Mouse (Mus musculus) midbrain, embryonic 15.5 days (tissue): ENCODE results near the gene 9830107B12Rik. TPM values are rescaled to one million over a fixed set of nuclear protein-coding genes. Genes with fewer than 3 reads are reported as not detected.
"Not testable (repeated sequence)": the region's sequence is repeated elsewhere in the genome, so short reads cannot be mapped to it uniquely, and the experiment has no call there.

Experiments used
- ATAC-seq: fragments of 200-750 bp; cut with Nextera tagmentation; replicated peaks from 2 replicates; pipeline ENCODE4 v1.8.0; 2017; ENCODE audit warnings: moderate TSS enrichment
- H3K27ac ChIP-seq: fragments of 300-500 bp; sonication (generic); 2 replicates; pipeline ENCODE4 v1.5.1; 2015; ENCODE audit warnings: mild to moderate bottlenecking, inconsistent platforms
- H3K27me3 ChIP-seq: fragments of 300-500 bp; sonication (generic); replicated peaks from 2 replicates; pipeline ENCODE4 v1.6.1; 2015; ENCODE audit warnings: inconsistent platforms
- H3K36me3 ChIP-seq: fragments of 300-500 bp; sonication (generic); replicated peaks from 2 replicates; pipeline ENCODE4 v1.6.1; 2015; ENCODE audit warnings: inconsistent platforms
- H3K4me1 ChIP-seq: fragments of 300-500 bp; sonication (generic); 2 replicates; pipeline ENCODE4 v1.6.1; 2015; ENCODE audit warnings: inconsistent platforms
- H3K4me2 ChIP-seq: fragments of 300-500 bp; sonication (generic); 2 replicates; pipeline ENCODE4 v1.6.1; 2015; ENCODE audit warnings: inconsistent platforms, mild to moderate bottlenecking, moderate library complexity
- H3K4me3 ChIP-seq: fragments of 300-500 bp; sonication (generic); 2 replicates; pipeline ENCODE4 v1.5.1; 2015; ENCODE audit warnings: mild to moderate bottlenecking, inconsistent platforms
- H3K9ac ChIP-seq: fragments of 300-500 bp; sonication (generic); 2 replicates; pipeline ENCODE4 v1.6.1; 2015; ENCODE audit warnings: mild to moderate bottlenecking, inconsistent platforms
- H3K9me3 ChIP-seq: fragments of 300-500 bp; sonication (generic); 2 replicates; pipeline ENCODE4 v1.6.1; 2016; ENCODE audit warnings: inconsistent platforms
- WGBS: fragments of 180-500 bp; shearing (Covaris S2); methylation state at CpG from one replicate; pipeline ENCODE4 v1.1.7; 2015; ENCODE audit warnings: mixed read lengths; 5-methylcytosine and 5-hydroxymethylcytosine counted together
- polyA plus RNA-seq: library from polyadenylated mRNA; unstranded; fragments of >200 nt; fragmentation: Nextera tagmentation; extraction: Ambion mirVana; gene quantifications from 2 replicates; pipeline ENCODE4 v1.2.1, GENCODE M21; 2015

Gene 9830107B12Rik
- not detected in 2 replicates for polyA plus RNA-seq

DNA sequence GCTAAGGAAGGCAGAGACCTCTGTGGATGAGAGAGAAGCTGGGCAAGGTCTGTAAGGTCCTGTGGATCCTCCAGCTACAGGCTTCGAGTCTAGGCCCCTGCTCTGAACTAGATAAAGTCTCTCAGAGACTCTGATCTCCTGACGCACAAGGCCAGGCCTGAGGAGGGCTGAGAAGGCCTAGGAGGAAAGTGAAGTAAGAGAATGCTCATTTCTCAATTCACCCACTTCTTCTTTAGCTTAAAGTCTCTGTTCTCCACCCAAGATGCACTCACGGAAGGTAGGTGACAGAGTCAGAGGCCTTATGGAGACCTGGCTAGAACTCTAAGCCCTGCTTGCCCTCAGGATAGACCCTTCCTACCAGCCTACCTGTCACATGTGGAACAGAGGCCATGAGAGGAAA is at the start of gene 9830107B12Rik:
TSS of gene 9830107B12Rik (minus strand) at position 149 of the 400 bp plus-strand sequence.
- Histone ChIP-seq H3K4me3 (no peak within 1 kb of the TSS), H3K4me2 (no peak within 1 kb of the TSS), H3K9me3 (no peaks in the 10 kb centered on the region), H3K4me1 (no peaks in the 10 kb centered on the region), H3K9ac (no peak within 1 kb of the TSS), H3K27ac (no peak within 1 kb of the TSS), H3K36me3 (no peaks in the 10 kb centered on the region), H3K27me3 (no peaks in the 10 kb centered on the region)
- ATAC-seq, result no peak
- WGBS, result 79% methylated on average over 3 of the region's 3 CpGs

DNA sequence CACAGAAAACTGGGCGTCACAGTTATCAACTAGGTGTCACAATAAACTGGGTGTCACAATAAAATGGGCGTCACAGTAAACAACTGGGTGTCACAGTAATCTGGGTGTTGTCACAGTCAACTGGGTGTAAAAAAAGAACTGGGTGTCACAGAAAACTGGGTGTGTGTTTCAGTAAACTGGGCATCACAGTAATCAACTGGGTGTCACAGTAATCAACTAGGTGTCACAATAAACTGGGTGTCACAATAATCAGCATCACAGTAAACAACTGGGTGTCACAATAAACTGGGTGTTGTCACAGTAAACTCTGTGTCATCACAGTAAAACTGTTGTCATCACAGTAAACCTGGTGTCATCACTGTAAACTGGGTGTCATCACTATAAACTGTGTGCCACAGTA is 46.3 kb upstream of the 9830107B12Rik start:
- no peak overlapping the region for H3K27ac ChIP-seq
- H3K4me3 ChIP-seq, result no peak overlapping the region
- no peak overlapping the region for H3K9ac ChIP-seq
- H3K36me3 ChIP-seq, result no peaks in the 10 kb centered on the region
- H3K9me3 ChIP-seq, result no peaks in the 10 kb centered on the region
- H3K4me2 ChIP-seq, result no peak overlapping the region
- no peaks in the 10 kb centered on the region for H3K4me1 ChIP-seq
- no peak for ATAC-seq
- no peaks in the 10 kb centered on the region for H3K27me3 ChIP-seq
- 90% methylated on average over 2 of the region's 2 CpGs for WGBS

DNA sequence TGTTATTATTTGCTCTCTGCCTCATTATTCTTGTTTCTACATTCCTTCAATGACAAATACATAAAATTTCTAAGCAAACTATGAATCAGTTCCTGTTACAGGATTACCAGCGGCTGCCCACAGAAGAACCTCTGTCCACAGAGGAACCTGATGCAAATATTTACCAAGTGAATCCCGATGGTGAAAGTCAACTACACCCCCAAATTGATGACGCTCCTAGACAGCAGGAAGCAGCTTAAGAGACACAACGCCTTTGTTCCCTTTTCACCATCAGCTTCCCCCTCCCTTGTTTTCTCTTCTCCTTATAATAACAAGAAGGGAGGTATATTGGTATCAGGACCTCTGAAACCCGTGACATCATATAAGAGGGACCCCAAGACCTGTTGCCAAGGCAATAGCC is 39.2 kb upstream of the 9830107B12Rik start:
- Histone ChIP-seq H3K9me3 (no peaks in the 10 kb centered on the region), H3K36me3 (no peaks in the 10 kb centered on the region), H3K27me3 (no peaks in the 10 kb centered on the region), H3K9ac (no peak overlapping the region), H3K27ac (no peak overlapping the region), H3K4me2 (no peak overlapping the region), H3K4me1 (no peaks in the 10 kb centered on the region), H3K4me3 (no peak overlapping the region)
- no peak for ATAC-seq
- WGBS, result 79% methylated on average over 5 of the region's 5 CpGs

DNA sequence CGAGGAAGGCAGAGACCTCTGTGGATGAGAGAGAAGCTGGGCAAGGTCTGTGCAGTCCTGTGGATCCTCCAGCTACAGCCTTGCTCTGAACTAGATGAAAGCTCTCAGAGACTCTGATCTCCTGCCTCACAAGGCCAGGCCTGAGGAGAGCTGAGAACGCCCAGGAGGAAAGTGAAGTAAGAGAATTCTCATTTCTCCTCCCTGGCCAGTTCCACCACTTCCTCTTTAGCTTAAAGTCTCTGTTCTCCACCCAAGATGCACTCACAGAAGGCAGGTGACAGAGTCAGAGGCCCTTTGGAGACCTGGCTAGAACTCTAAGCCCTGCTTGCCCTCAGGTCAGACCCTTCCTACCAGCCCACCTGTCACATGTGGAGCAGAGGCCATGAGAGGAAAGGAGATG is 21.0 kb upstream of the 9830107B12Rik start, which contains the start of gene A530064D06Rik:
TSS of gene A530064D06Rik (minus strand) at position 173 of the 400 bp plus-strand sequence.
- H3K4me1 ChIP-seq, H3K27me3 ChIP-seq, H3K9me3 ChIP-seq, H3K4me2 ChIP-seq, H3K4me3 ChIP-seq, ATAC-seq, H3K36me3 ChIP-seq, H3K9ac ChIP-seq, H3K27ac ChIP-seq: not testable (repeated sequence)
- 89% methylated on average over 2 of the region's 2 CpGs for WGBS

DNA sequence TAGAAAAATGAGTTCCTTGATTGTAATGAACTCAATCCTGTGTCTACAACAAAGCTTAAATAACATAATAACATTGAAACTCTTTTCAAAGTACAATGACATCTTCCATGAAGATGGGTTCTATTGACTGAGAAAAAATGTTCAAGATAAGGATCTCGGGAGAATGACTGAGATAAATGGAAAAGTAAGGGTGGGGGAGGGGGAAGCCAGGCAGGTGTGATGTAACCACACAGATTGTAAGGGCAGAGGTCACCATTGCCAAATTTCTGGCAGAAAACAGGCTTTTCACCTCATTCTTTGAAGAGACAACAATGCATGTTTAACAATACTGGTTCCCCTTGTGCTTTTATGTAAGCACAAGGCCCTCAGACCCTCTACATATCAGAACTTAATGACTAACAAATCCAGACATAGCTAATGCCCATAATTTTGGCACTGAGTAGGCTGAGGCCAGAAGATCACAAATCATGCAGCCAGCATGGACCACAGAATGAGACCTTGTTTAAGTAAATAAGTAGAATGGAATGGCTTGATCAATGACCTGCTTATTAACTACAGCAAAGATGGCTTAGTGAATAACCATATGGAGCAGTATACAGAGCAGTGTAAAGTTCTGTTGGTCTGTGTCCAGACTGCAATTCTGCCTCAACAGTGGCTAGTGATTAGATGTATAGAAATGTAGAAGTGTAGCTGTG is 11.5 kb upstream of the 9830107B12Rik start:
- no peak overlapping the region for H3K27ac ChIP-seq
- 71% methylated on average over 1 of the region's 1 CpGs for WGBS
- ATAC-seq, result no peak

DNA sequence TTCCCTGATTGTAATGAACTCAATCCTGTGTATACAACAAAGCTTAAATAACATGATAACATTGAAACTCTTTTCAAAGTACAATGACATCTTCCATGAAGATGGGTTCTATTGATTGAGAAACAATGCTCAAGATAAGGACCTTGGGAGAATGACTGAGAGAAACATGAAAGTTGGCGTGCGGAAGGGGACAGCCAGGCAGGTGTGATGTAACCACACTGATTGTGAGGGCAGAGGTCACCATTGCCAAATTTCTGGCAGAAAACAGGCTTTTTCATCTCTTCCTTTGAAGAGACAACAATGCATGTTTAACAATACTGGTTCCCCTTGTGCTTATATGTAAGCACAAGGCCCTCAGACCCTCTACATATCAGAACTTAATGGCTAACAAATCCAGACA is 13.3 kb downstream of the 9830107B12Rik start:
- H3K9me3 ChIP-seq, result no peaks in the 10 kb centered on the region
- H3K36me3 ChIP-seq, result no peaks in the 10 kb centered on the region
- no peaks in the 10 kb centered on the region for H3K4me1 ChIP-seq
- no peak overlapping the region for H3K9ac ChIP-seq
- no peaks in the 10 kb centered on the region for H3K27me3 ChIP-seq
- no peak overlapping the region for H3K4me3 ChIP-seq
- 87% methylated on average over 2 of the region's 2 CpGs for WGBS
- no peak for ATAC-seq
- no peak overlapping the region for H3K4me2 ChIP-seq
- H3K27ac ChIP-seq, result no peak overlapping the region

More for the DNA sequence above, 11.5 kb upstream of the 9830107B12Rik start:
- Histone ChIP-seq H3K4me3 (no peak overlapping the region), H3K27me3 (no peaks in the 10 kb centered on the region), H3K36me3 (no peaks in the 10 kb centered on the region), H3K9ac (no peak overlapping the region), H3K9me3 (no peaks in the 10 kb centered on the region), H3K4me2 (no peak overlapping the region), H3K4me1 (no peaks in the 10 kb centered on the region)

DNA sequence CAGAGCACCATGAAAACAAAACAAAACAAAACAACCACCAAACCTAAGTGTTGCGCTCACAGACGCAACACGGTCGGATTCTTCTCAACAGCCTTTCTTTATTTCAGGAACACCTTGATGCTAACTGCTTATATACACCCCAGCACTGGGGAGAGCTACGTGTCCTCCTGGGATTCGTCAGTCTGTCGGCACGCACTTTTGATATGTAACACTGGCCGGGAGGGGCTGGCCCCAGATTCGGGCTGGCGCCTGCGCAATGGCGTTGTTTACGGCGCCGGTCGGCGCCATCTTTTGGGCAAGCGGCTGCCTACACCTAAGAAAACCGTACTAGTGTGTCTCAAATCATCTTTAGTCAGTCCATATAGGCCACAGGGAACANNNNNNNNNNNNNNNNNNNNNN is 25.6 kb downstream of the 9830107B12Rik start:
- no peak overlapping the region for H3K27ac ChIP-seq
- H3K9ac ChIP-seq, result no peak overlapping the region
- H3K4me1 ChIP-seq, result no peaks in the 10 kb centered on the region
- H3K4me2 ChIP-seq, result no peak overlapping the region
- no peaks in the 10 kb centered on the region for H3K36me3 ChIP-seq
- no peaks in the 10 kb centered on the region for H3K9me3 ChIP-seq
- WGBS, result 95% methylated on average over 20 of the region's 20 CpGs
- H3K27me3 ChIP-seq, result no peaks in the 10 kb centered on the region
- no peak for ATAC-seq
- no peak overlapping the region for H3K4me3 ChIP-seq

DNA sequence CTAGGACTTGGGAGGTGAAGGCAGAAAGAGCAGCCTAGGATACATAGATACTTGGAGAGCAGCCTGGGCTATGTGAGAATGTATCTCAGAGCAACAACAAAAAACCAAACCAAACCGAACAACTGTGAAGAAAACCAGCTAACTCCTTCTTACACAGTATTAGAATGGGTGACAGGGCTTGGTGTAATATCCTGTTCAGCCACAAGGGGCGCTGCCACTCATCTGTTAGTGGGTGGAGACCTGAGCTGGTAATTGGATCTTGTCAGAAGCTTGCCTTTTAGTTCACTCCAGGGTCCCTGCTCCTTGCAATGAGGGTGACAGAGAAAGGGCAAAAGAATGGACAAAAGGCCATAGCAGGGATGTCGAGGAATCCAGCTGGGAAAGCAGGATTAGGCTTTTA is 26.4 kb downstream of the 9830107B12Rik start:
- Histone ChIP-seq H3K4me2 (no peak overlapping the region), H3K9me3 (no peaks in the 10 kb centered on the region), H3K36me3 (no peaks in the 10 kb centered on the region), H3K27me3 (no peaks in the 10 kb centered on the region), H3K9ac (no peak overlapping the region), H3K4me1 (no peaks in the 10 kb centered on the region), H3K4me3 (no peak overlapping the region), H3K27ac (no peak overlapping the region)
- WGBS, result 26% methylated on average over 3 of the region's 3 CpGs
- peak; percentile 66; the same call in 1 of the 2 replicates for ATAC-seq

DNA sequence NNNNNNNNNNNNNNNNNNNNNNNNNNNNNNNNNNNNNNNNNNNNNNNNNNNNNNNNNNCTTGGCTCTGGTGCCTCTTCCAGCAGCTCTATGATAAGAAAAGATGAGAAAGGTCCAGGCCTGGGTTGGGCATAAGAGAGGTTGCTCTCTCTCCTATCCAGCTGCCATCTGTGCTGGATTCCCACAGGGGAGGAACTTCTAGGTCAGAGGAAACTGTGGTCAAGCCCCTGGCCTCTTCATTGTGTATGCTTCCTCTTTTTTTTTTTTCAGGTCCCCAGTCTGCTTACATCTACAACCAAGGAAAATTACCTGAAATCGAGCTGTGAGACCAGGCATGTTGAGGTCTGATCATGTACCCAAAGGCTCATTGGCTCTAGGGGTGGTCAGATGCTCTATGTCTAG is 27.5 kb downstream of the 9830107B12Rik start:
- Histone ChIP-seq H3K9ac (no peak overlapping the region), H3K4me1 (no peaks in the 10 kb centered on the region), H3K27ac (no peak overlapping the region), H3K9me3 (no peaks in the 10 kb centered on the region), H3K4me3 (no peak overlapping the region), H3K36me3 (no peaks in the 10 kb centered on the region), H3K27me3 (no peaks in the 10 kb centered on the region), H3K4me2 (no peak overlapping the region)
- ATAC-seq, result no peak
- 71% methylated on average over 1 of the region's 1 CpGs for WGBS

DNA sequence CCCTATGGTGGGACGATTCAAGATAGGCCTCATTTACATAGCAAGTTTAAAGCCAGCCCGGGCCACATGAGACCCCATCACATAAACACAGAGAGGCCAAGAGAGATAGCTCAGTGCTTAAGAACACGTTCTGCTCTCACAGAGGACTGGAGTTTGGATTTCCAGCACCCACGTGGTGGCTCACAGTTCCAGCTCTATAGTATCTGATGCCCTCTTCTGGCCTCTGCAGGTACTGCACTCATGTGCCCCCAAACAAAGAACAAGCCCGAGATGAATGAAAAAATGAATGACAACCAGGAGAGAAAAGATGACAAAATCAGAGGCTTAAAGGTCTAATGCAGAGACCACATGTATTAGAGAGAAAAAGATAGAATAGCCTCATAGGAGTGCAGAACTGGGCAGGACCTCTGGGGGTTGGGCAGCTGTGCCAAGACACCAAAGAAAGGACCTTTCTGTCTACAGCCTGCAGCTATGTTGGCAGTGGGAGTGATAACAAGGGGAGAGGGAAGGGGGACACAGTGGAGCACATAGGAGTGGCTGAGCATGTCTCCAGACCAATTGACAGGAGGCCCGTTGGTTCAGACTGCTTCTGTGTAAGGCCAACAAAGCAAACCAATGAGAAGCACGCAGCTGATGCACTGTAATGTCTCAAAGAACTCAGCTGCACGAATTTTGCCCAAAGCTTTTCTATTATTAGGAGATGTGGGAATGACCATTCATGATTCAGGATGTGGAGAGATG is 35.4 kb downstream of the 9830107B12Rik start:
- H3K27me3 ChIP-seq, result no peaks in the 10 kb centered on the region
- no peaks in the 10 kb centered on the region for H3K9me3 ChIP-seq
- H3K4me2 ChIP-seq, result no peak overlapping the region
- H3K27ac ChIP-seq, result no peak overlapping the region
- peaks cover 4% of the 10 kb centered on the region; the same call in 1 of the 2 replicates for H3K4me1 ChIP-seq
- H3K9ac ChIP-seq, result no peak overlapping the region
- WGBS, result 48% methylated on average over 8 of the region's 8 CpGs
- ATAC-seq, result no peak
- no peak overlapping the region for H3K4me3 ChIP-seq
- H3K36me3 ChIP-seq, result no peaks in the 10 kb centered on the region

DNA sequence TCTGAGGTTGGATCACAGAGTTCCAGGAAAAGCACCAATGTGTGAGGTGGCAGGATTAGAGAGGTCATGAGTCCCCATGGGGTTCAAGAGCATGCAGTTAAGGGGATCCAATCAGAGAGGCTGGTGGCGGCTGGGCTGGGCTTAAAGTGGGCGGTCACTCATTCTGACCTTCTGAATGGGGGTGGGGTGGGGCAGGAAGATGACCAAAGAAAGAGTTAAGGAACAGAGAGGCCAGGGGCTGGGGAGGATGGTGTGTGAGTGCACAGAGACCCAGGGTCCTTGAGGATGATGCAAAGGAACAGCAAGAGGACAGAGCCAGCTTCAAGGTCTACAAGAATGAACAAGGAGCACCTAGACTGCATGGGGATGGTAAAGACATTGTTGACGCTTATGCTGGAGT is 37.5 kb downstream of the 9830107B12Rik start:
- Histone ChIP-seq H3K9me3 (no peaks in the 10 kb centered on the region), H3K4me2 (no peak overlapping the region), H3K4me3 (no peak overlapping the region), H3K27me3 (no peaks in the 10 kb centered on the region), H3K4me1 (peaks cover 4% of the 10 kb centered on the region; the same call in 1 of the 2 replicates), H3K9ac (no peak overlapping the region), H3K36me3 (no peaks in the 10 kb centered on the region), H3K27ac (no peak overlapping the region)
- ATAC-seq, result no peak
- 79% methylated on average over 3 of the region's 3 CpGs for WGBS

DNA sequence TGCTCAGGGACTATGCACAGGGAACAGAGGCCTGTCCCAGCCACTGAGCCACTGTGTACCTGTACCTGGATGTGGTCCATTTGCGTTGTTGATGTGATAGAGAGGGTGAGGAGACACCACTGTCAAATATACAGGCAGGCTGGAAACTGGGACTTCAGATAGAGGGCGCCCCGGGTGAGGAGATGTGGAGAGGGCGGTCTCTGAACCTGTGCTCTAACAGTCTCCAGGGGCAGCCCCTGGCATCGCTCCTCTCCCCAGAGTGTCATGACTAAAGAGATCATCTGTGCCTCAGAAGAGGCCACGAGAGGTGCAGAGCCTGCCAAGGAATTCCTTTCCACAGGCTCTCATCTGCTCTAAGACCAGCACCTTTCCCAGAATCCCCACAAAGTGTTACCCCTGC is 38.2 kb downstream of the 9830107B12Rik start:
- Histone ChIP-seq H3K9ac (no peak overlapping the region), H3K9me3 (no peaks in the 10 kb centered on the region), H3K4me2 (no peak overlapping the region), H3K4me3 (no peak overlapping the region), H3K27ac (0 out of 2 replicates have a peak overlapping the region, but pooled peaks have one; percentile 20), H3K27me3 (no peaks in the 10 kb centered on the region), H3K36me3 (no peaks in the 10 kb centered on the region), H3K4me1 (peaks cover 4% of the 10 kb centered on the region; the same call in 1 of the 2 replicates)
- ATAC-seq, result no peak
- 54% methylated on average over 6 of the region's 6 CpGs for WGBS
